Mouse (Mus musculus) E14TG2a.4 (cell line): Measurements from ENCODE around the gene Tcf25.

ENCODE experiments used
- CTCF ChIP-seq: conservative IDR thresholded peaks from 2 replicates; pipeline ENCODE4 v1.5.1; 2014; ENCODE audit warnings: low read length
- POU5F1 ChIP-seq: IDR thresholded peaks from 2 replicates; pipeline ENCODE4 v1.6.1; 2014; ENCODE audit warnings: low read length, borderline replicate concordance

DNA sequence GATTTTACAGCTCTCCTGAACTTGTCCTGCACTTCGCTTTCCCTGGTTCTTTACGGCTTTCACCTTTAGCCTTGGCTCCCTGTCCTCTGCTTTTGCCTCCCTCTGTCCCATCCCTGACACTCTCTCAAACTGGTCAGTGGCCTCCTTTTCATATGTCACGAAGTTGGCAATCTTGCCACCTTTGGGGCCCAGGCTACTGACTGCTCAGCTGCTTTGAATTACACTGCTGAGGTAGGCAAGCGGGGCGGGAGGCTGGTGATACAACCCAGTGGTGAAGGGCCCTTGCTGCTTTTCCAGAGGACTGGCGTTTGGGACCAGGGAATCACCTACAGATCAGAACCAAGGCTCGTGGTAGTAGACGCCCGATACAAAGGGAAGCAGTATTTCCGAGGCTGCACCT, 2.1 kb downstream of the Tcf25 start:
- no peak for TF ChIP-seq CTCF
- no peak for TF ChIP-seq POU5F1
